Mouse (Mus musculus): Measurements from ENCODE around the gene Tysnd1.

Gene Tysnd1

DNA sequence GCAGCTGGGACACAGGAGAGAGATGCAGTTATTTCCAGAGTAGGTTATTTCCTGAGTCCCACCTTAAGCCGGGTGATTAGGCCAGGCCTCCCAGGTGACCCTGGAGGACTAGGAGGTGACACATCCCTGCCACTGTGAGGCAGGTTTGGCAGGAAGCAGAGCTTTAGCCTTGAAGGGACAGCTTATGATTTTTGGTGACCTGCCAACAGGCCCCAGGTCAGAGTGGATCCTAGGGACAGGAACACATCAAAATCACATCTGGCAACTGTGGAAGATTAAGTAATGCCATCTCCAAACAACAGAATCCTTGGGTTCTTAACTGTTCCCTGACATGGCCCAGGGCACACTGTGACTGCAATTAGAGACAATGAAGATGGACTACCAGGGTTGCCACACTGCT is 46.0 kb downstream of the Tysnd1 start:
- no peak for DNase-seq

DNA sequence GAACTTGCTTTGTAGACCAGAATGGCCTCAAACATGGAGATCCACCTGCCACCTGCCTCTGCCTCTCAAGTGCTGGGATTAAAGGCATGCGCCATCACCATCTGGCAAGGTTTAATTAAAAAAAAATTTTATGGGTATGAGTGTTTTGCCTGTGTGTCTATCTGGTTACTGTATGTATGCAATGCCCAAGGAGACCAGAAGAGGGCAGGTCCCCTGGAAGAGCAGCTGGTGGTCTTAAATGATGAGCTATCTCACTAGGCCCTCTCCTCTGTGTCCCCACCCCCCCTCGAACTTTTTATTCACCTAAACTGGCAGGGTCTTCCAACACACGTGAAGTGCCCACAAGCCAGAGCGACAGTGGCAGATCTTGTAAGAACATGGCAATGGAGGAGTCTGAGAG is 46.6 kb downstream of the Tysnd1 start:
- no peak for DNase-seq

DNA sequence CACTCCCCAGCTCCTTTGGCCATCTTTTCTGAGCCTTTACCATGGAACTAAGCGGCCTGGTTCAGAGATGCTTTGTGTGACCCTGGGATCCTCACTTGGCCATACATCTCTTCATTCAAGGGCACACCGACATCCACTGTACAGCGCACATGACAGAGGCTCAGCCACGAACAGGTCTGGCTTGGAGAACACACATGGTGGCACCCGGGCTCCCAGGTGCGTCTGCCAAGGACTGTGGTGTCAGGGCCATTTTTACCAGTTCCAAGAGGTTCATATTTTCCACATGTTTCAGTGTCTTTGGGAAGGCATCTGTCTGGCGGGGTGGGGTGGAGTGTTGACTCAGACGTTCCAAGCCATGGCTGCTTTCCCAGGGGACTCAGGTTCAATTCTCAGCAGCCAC is 47.0 kb downstream of the Tysnd1 start:
- DNase-seq, result no peak

DNA sequence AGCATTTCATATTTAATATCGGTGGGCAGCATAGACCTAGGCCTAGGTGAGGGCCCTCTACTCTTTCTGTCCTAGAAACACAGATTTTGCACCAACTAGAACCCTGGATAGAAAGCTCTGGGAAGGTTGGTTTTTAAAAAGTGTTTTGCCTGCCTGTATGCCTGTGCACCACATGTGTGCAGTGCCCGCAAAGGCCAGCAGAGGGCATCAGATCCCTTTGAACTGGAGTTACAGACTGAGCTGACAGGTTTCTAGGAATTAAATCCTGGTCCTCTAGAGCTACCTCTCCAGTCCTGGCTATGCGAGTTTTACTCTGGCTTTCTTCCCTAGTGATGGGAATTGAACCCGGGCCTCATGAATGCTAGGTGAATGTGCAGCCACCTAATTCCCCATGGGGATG is 49.8 kb downstream of the Tysnd1 start:
- DNase-seq, result no peak

DNA sequence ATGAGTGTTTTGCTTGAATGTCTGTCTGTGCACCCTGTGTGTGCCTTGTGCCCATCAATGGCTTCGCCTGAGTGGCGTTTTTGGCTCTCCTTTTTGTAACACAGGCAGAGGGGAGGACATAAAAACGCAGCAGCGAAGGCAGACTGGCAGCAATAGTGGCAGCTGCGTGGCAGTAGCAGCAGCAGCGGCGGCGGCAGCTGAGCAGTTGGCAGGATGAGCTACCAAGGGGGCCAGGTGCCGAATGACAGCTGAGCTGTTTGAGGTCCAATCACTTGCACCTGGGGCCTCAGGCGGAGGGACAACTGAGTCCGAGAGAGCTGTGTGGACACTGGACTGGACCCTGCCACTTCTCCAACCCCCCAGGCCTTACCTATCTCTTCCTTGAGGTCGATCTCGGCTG is 52.0 kb downstream of the Tysnd1 start:
- no peak for DNase-seq

DNA sequence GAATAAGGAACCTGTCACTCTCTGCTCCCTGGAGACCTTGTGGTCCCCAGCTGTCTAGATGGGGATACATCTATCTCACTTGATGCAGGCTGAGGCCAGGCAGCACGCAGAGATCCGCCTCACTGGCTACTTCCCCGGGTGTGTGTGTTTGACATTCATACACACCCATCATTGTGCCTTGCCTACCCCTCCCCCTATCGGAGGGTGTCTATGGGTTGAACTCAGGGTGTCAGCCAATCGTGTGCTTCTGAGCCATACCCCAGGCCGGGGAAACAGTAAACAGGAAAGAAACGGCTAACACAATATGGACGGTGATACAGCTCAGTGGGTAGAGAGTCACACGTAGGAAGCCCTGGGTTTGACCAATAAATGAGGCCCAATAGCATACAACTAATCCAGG is 54.7 kb downstream of the Tysnd1 start:
- DNase-seq, result no peak

DNA sequence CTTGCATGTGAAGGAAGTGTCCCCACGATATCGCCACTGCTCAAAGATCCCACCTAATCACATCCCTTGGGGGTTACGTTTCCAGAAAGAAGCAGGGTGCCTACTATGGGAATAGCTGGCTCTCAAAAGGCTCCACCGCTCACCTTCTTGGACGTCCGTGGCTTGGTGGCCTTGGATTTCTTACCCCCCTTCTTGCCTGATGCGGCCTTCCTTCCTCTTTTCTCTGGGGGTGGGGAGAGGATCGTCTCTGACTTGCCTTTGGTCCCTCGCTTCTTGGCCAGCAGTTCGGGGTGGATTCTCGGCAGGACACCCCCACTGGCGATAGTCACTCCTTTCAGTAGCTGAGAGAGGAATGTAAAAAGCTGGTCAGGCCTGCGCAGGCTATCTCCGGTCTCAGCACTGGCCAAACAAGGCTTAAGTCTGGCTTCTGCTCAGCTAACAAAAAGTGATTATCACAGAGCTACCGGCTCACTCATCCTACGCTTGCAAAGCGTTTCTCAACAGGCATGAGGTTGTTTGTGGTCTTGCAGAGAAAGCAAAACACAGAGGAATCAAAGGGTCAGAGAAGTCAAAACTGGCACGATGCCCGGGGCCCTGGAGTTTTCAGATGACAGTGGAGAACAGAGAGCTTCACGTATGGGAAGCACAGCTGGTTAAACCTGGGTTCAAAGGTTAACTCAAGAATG is 56.4 kb downstream of the Tysnd1 start:
- peak; percentile 90 for DNase-seq
